Mouse (Mus musculus): ENCODE measurements around the gene Cdk14.

Gene Cdk14

DNA sequence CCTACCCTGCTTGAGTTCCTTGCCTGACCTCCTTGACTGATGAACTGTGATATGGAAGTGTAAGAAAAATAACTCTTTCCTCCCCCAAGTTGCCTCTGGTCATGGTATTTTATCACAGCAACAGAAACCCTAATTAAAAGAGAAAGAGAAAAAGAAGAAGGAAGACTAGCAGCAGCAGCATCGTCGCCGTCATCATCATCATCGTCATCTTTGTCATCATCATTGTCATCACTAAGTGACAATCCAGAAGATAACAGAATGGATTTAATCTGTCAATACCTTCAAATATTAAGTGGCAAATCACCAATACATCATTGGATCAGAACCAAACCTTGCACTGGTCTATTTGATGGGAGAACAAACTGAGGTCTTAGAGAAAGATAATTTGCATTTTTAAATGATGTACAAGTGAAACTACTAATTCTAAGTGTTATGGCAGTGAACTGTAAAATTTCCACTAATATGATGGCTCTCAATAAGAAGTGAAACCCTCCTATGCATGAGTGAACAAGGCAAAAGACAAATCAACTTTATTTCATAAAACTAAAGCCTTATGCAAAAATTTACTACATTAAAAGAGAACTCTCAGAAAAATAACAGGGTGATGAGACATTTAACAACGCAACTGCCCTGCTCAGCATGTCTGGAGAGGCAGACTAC is 225.4 kb downstream of the Cdk14 start:
- no peak for DNase-seq (ENCODE audit: low spot score in 2 of 2)

DNA sequence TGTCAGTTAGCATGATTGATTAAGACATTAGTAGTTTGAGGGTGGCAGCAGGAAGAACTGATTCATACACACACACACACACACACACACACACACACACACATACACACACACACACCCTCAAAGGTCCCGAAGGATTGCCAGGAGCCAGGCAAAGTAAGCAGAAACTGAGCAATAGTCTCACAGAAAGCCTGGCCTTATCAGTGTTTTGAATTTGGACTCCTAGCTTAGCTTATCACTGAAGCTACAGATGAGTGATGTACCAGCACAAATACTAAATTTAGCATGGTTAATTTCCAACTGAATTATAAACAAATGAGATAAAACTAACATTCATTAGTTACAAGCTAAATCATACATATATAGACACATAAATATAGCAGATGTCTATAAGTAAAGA is 230.5 kb downstream of the Cdk14 start:
- DNase-seq (ENCODE audit: low spot score in 2 of 2) = no peak

DNA sequence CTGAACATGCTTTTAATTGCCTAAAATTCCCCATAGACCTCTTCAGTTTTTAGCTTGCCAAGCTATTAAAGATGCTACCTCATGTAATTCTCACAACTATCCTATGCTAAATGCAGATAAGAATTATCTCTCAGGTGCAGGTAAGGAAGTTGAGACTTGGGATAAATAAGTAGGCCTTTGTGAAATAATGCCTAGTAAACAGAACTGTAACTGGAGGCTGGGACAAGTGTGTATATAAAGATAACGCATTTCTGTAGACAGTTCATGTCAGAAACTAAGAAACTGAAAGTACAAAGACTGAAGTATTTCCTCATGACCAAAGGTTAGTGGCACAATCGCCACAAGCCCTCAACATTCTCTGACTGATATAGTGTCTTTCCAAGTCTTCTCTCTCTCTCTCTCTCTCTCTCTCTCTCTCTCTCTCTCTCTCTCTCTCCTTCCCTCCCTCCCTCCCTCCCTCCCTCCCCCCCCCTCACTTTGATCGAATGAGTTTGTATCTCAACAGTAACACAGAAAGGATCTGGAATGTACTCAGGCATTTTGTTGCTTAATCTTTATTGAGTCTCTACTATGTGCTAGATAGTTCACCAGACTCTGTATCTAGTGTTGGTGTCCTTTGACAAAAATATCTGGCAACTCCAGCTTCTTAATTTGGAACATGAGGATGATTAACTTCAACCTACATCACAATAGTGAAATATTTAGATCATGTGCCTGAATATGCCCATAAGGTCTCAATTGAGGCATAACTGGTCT is 233.9 kb downstream of the Cdk14 start:
- DNase-seq (ENCODE audit: low spot score in 2 of 2) = no peak

DNA sequence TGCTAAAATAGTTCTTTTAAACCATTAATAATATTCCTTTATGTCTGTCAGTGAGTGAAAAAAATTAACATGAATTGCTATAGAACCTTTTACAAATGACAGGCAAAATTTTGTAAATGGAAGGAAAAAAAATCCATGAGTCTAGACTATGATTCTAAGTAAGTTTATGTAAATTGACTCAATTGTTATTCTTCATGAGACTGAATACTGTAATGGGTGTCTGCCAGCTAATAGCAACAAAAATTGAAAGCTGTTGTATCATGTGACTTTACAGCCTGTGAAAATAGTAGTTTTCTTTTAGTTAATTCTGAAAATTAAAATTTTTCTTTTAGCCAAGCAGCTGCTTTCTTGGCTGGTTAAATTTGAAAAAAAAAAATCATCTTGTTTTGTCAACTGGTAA is 234.6 kb downstream of the Cdk14 start:
- no peak for DNase-seq (ENCODE audit: low spot score in 2 of 2)

- no peak for DNase-seq (ENCODE audit: low spot score in 2 of 2)
Measured at GRCm38 (mm10) chr5:5180711-5181110, 239.4 kb downstream of the Cdk14 start.

- no peak for DNase-seq (ENCODE audit: low spot score in 2 of 2)
Measured at GRCm38 (mm10) chr5:5180311-5180710, 239.8 kb downstream of the Cdk14 start.

DNA sequence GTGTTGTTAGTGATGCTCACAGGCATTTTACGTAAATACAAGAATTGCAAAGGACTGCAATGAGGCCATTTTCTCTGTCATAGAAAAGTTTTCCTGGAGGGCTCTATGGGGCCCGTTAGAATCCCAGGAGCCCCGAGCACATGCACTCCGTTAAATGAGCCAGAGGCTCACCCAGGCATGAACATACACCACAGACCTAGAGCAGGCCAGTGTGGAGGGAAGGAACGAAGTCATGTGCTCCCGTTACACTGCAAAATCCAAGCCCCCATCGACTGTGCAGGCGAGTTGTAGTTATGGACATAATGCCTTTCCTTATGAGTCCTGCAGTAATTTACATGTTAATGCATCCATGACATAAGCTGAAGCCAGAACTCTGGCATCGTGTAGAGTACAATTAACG is 244.1 kb downstream of the Cdk14 start:
- DNase-seq (ENCODE audit: low spot score in 2 of 2) = no peak

DNA sequence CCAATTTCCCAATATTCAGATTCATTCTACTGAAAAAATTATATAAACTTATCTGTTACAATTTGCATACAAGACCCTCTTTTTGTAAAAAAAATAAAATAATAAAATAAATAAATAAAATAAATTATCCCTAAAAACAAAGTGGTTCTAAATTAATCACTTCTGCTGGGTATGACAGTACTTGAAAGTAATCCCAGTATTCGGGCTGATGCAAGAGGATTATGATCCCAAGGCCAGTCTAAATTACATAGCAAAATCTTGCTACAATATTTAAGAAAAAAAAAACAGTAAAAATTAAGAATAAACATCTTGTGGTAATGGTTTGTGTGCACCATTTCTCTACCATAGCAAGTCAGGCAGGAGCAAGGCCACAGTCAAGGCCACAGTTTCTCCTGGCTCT is 244.5 kb downstream of the Cdk14 start:
- no peak for DNase-seq (ENCODE audit: low spot score in 2 of 2)

- no peak for DNase-seq (ENCODE audit: low spot score in 2 of 2)
Measured at GRCm38 (mm10) chr5:5175090-5175489, 245.0 kb downstream of the Cdk14 start.

DNA sequence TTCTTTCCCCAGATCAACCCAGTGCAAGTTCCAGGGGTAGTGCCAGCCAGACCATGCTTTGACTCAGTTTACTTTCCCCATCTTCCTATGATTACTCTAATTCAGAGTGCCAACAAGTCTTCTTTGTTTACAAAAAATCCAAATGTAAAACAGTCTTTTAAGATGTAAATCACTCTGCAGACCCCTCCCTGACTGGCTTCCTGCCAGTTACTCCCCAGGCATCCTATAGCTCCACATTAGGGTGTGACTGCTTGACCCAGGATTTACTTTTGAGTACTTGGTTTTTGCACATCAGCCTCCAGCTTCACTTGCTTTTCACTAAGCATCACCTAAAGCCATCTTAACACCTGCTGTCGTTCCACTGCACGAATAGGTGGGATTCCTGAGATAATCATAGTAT is 254.0 kb downstream of the Cdk14 start:
- DNase-seq (ENCODE audit: low spot score in 2 of 2) = no peak

- DNase-seq (ENCODE audit: low spot score in 2 of 2) = no peak
Measured at GRCm38 (mm10) chr5:5164326-5164725, 255.8 kb downstream of the Cdk14 start.

DNA sequence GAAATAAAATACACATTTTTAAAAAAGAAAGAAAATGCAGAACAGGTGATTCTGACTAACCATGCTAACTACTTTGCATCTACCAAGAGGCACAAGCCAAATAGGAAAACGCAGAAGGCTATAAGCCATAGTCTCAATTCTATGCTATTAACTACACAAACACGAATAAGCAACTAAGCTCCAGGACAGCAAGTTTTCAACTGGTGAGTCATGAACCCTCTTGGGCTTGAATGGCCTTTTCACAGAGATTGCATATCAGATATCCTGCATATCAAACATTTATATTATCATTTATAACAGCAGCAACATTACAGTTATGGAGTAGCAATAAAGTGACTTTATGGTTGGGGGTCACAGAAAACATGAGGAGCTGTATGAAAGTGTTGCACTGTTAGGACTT is 256.3 kb downstream of the Cdk14 start:
- no peak for DNase-seq (ENCODE audit: low spot score in 2 of 2)

DNA sequence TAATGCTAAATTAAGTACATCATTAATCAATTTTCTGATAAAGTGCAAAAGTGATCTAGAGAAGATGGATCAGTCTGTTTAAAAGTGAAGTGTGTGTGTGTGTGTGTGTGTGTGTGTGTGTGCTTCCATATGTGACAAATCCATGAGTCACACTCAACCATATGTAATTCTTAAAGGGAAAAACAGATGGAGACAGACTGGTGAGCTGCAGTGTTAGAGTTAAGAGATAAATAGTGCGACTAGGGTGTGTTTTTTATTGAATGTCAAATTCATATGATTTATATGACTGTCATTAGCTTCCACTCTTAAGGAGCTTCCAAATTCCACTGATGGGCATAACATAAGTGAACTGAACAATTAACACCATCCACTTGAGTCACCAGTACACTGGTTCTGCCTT is 260.6 kb downstream of the Cdk14 start:
- DNase-seq (ENCODE audit: low spot score in 2 of 2) = no peak

DNA sequence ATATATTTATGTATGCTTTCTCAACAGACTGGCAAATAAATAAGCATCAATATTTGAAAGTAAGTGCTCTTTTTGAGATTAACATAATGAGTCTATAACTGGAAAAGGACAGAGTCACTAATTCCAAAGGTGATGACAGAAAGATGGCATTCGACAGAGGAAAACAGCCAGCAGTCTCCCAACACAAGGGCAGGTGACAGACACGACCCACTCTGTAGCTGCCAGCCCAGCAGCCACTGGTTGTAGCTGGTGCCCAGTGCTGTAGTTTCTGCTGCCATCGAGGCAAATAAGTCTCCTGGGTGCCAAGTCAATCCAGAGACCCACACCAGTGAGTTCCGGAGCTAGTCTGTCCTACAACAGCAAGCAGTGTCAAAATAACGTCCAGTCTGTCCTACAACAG is 280.3 kb downstream of the Cdk14 start:
- no peak for DNase-seq (ENCODE audit: low spot score in 2 of 2)

- DNase-seq (ENCODE audit: low spot score in 2 of 2) = no peak
Measured at GRCm38 (mm10) chr5:5134905-5135511, 285.1 kb downstream of the Cdk14 start.

- no peak for DNase-seq (ENCODE audit: low spot score in 2 of 2)
Measured at GRCm38 (mm10) chr5:5134143-5134904, 285.8 kb downstream of the Cdk14 start.

GRCm38 (mm10) chr5:5128852-5129251 is 291.3 kb downstream of the Cdk14 start:
- no peak for DNase-seq (ENCODE audit: low spot score in 2 of 2)

DNA sequence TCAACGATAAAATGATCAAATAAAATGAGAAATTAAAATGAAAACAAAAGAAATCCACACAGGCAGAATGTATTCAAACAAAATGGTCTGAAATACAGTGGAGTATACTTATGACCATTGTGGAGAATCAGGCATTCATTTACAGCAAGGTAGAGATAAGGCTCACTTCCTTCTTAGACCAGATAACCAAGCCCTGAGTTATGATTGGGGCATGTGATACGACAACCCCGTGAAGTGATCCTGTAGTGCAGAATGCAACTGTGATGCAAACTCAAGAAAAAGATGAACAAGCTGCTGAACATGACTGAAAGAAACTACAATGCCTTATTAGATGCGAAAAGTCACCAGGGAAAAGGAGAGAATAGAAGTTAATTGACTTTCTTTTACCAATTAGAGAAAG is 295.5 kb downstream of the Cdk14 start:
- DNase-seq (ENCODE audit: low spot score in 2 of 2) = no peak

DNA sequence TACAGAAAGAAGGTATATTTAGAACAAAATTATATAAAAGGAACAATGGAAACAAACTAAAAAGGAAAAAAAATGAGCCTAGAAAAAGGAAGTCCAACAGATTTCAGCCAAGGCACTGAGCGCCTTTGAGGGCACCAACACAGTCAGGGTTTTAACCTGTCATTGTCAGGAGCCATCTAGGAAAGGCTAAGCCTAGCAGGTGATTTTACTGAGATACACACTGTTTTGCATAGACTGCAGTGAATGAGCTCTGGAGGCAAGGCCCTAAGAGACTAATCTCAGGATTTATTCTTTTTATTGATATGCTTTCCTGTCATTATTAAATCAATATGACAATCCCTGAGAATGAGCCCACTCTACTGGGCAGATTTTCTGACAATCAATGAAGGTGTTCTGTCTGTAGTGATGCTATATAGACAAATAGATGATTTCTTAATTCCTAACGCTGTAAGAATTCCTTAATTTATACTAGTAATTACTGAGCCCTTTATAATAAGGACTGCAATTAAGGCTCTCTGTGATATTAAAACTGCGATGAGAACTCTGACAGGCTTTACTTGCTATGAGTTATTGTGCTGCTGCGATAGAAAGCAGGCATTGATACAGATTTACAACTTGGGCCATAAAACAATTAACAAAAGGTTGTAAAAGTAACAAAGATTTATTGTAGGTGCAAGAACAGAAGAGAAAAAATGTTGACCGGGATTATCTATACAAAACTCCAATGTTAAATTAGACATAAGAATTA is 303.2 kb downstream of the Cdk14 start:
- DNase-seq (ENCODE audit: low spot score in 2 of 2) = no peak

- DNase-seq (ENCODE audit: low spot score in 2 of 2) = no peak
Measured at GRCm38 (mm10) chr5:5115546-5115945, 304.6 kb downstream of the Cdk14 start.

GRCm38 (mm10) chr5:5109621-5110020 is 310.5 kb downstream of the Cdk14 start:
- DNase-seq (ENCODE audit: low spot score in 2 of 2) = no peak

GRCm38 (mm10) chr5:5109017-5109416 is 311.1 kb downstream of the Cdk14 start:
- no peak for DNase-seq (ENCODE audit: low spot score in 2 of 2)
